Mouse (Mus musculus) forelimb bud, embryonic 11.5 days (tissue): ENCODE measurements at regions not wholly inside any gene's neighbourhood (a gene's known extent, or its start where the extent isn't known, plus 50 kb on each side); places are given as distances from the start of the nearest gene placed in this dataset.

Source experiments
- DNase-seq: peaks from one replicate; pipeline ENCODE4 v3.0.0-alpha.2; 2012; ENCODE audit warnings: low read depth, low spot score

GRCm38 (mm10) chr14:68246966-68247365 is 1047.1 kb downstream of the Synb start:
- no peak for DNase-seq

- DNase-seq = no peak
These were observed 1054.0 kb downstream of the Synb start for GRCm38 (mm10) chr14:68240146-68240545.

- DNase-seq = no peak
These were observed 1069.9 kb downstream of the Synb start for GRCm38 (mm10) chr14:68224152-68224551.

- no peak for DNase-seq
These were observed 1075.0 kb downstream of the Synb start for GRCm38 (mm10) chr14:68219025-68219595.

GRCm38 (mm10) chr14:68218471-68218870 is 1075.6 kb downstream of the Synb start:
- no peak for DNase-seq

- DNase-seq = no peak
These were observed 1076.1 kb downstream of the Synb start for GRCm38 (mm10) chr14:68217986-68218385.

- DNase-seq = no peak
These were observed 1080.2 kb downstream of the Synb start for GRCm38 (mm10) chr14:68213879-68214278.

- no peak for DNase-seq
These were observed 1095.3 kb downstream of the Synb start for GRCm38 (mm10) chr14:68198802-68199201.

- peak; percentile 33 for DNase-seq
These were observed 1096.7 kb downstream of the Synb start for GRCm38 (mm10) chr14:68197470-68197800.

GRCm38 (mm10) chr14:68196762-68197469 is 1097.2 kb downstream of the Synb start:
- DNase-seq = no peak

- no peak for DNase-seq
These were observed 1097.9 kb downstream of the Synb start for GRCm38 (mm10) chr14:68196201-68196600.

GRCm38 (mm10) chr14:68189876-68190275 is 1104.2 kb downstream of the Synb start:
- no peak for DNase-seq

- DNase-seq = peak; percentile 49
These were observed 1105.8 kb downstream of the Synb start for GRCm38 (mm10) chr14:68188325-68188724.

- DNase-seq = no peak
These were observed 1111.5 kb downstream of the Synb start for GRCm38 (mm10) chr14:68182606-68183005.

GRCm38 (mm10) chr14:68181168-68181567 is 1112.9 kb downstream of the Synb start:
- DNase-seq = no peak
